In genomic region chr2:156602581-156602980, GRCm38 (mm10) we compare ENCODE assay signal across 23 mouse cellular contexts. TPM values are rescaled to one million over a fixed set of nuclear protein-coding genes. Genes with fewer than 3 reads are reported as not detected.
DNase-seq lines count a peak whose midpoint lies in the region; ATAC-seq and TF ChIP-seq lines count a peak whose summit lies in the region.
"Had no signal": no experiment of that assay in that cellular context is flagged by ENCODE, and none has a peak within 500 bp of the region (broad histone marks: within the 10 kb centered on the region; RNA-seq: fewer than 3 reads in every experiment).

No protein-coding gene starts in this region.

- no peaks in the 10 kb centered on the region for H3K4me1 ChIP-seq in lung, adult 2 months (ENCODE audit: control insufficient read depth, insufficient read depth, low read length)

- no peak for TF ChIP-seq POLR2A in lung, adult 2 months (IDR thresholded peaks at IDR 0.05; ENCODE audit: borderline replicate concordance, extremely low read depth, low read depth, low read length)

- peak; percentile 69 for DNase-seq in ES-CJ7 (ENCODE audit: low read depth, low spot score)
- peak; percentile 77 for DNase-seq in R1 (ENCODE audit: low read depth, low spot score)
- DNase-seq in ZHBTc4 (ENCODE audit: low read depth, low spot score): peak; percentile 78
- no peak for DNase-seq in adrenal gland, postnatal 25 days
- DNase-seq in lung, adult 2 months: no peak
- DNase-seq: adrenal gland, adult 2 months; adrenal gland, adult 8-10 months; adrenal gland, postnatal 10 days; adrenal gland, postnatal 14 days; adrenal gland, postnatal 36 days; B cell, adult 2 months; cerebellum, adult 11 months; cerebellum, adult 11-12 months; cerebellum, adult 18-20 months; cerebellum, adult 2 months; cerebellum, adult 8-10 months; cerebellum, adult 9-10 months; cerebellum, adult 9-11 months; cerebellum, postnatal 10 days had no signal

- WGBS in lung, adult 2 months: 66% methylated on average over 7 of the region's 7 CpGs

- H3K4me3 ChIP-seq in lung, adult 2 months (replicated peaks; ENCODE audit: extremely low read depth, low read depth, low read length): no peak overlapping the region

- ATAC-seq in cerebellum, adult (ENCODE audit: insufficient number of reproducible peaks, low FRiP score, low TSS enrichment): no peak
- ATAC-seq: activated CD4-positive, CD25-positive, alpha-beta regulatory T cell, adult 4 months; CD4-positive, CD25-positive, alpha-beta regulatory T cell, adult 4 months; Patski had no signal

- TF ChIP-seq CTCF in lung, adult 2 months (IDR thresholded peaks at IDR 0.05; ENCODE audit: insufficient read depth, low read length): no peak

RNA-seq across cellular contexts. Expression of gene Dlgap4, which starts 10.9 kb away (rescaled TPM):
- 50.6 and 63.0 TPM in 2 replicates for total RNA-seq in adrenal gland, postnatal 25 days (2021)
- 87.5 and 116 TPM in 2 replicates for polyA plus RNA-seq in lung, adult 2 months (2012; rRNA removed)

RNA-seq across cellular contexts. Expression of gene Aar2, which starts 55.2 kb away (rescaled TPM):
- total RNA-seq in adrenal gland, postnatal 25 days (2021): 28.1 and 38.0 TPM in 2 replicates
- 31.3 and 35.0 TPM in 2 replicates for polyA plus RNA-seq in lung, adult 2 months (2012; rRNA removed)

Comparison
In these comparisons a context has a peak if more than half of its experiments do, and no peak if none do; other contexts are left out.
1. DNase-seq: peak in ES-CJ7 (single experiment), R1 (single experiment) and ZHBTc4 (single experiment); none in adrenal gland, postnatal 25 days (single experiment) and lung, adult 2 months (single experiment).